Mouse (Mus musculus): ENCODE measurements around the gene Selenoo.

- TF ChIP-seq POLR2A (IDR thresholded peaks at IDR 0.05; ENCODE audit: insufficient read depth, low read length) = no peak
- TF ChIP-seq EP300 (IDR thresholded peaks at IDR 0.05; ENCODE audit: insufficient read depth, low read depth, low read length) = no peak
Measured at GRCm38 (mm10) chr15:89141443-89141842, 52.6 kb downstream of the Selenoo start.

Measured in ES-Bruce4 (cell line).